Comparison of ENCODE assay signal across 8 mouse cellular contexts in genomic region chr10:81502658-81503057, GRCm38 (mm10). TPM values are rescaled to one million over a fixed set of nuclear protein-coding genes. Genes with fewer than 3 reads are reported as not detected.
A peak's percentile ranks its signal among the peaks of the same experiment; 100 is the strongest.
DNase-seq lines count a peak whose midpoint lies in the region; ATAC-seq lines count a peak whose summit lies in the region.

No protein-coding gene starts in this region.

- WGBS in hindbrain, embryonic 13.5 days = 10% methylated on average over 36 of the region's 36 CpGs

- H3K4me3 ChIP-seq in hindbrain, embryonic 13.5 days = peak overlapping the region; percentile 41

- H3K4me1 ChIP-seq in hindbrain, embryonic 13.5 days (replicated peaks) = peaks cover 6% of the 10 kb centered on the region

- H3K36me3 ChIP-seq in hindbrain, embryonic 13.5 days = no peaks in the 10 kb centered on the region

- no peak overlapping the region for H3K27ac ChIP-seq in hindbrain, embryonic 13.5 days

- H3K9ac ChIP-seq in hindbrain, embryonic 13.5 days = peak overlapping the region; percentile 67

- ATAC-seq in hindbrain, embryonic 13.5 days (ENCODE audit: low FRiP score) = peak; percentile 18

- peak overlapping the region; percentile 64 for H3K4me2 ChIP-seq in hindbrain, embryonic 13.5 days

- peak; percentile 84 for DNase-seq in NIH3T3 (ENCODE audit: low read depth)
- DNase-seq in cerebellum, postnatal 10 days = peak; percentile 95 to 98
- DNase-seq in frontal cortex, postnatal 25 days (ENCODE audit: low spot score in 2 of 2) = peak; percentile 91 to 94
- DNase-seq in layer of hippocampus, postnatal 36 days = peak; percentile 88 to 89
- DNase-seq in lung, postnatal 36 days = peak; percentile 92
- peak; percentile 77 for DNase-seq in retina, postnatal 7 days (ENCODE audit: low read depth, low spot score)
- DNase-seq in urinary bladder, adult 18-20 months (ENCODE audit: low spot score in 2 of 2) = peak; percentile 71 to 95

- H3K27me3 ChIP-seq in hindbrain, embryonic 13.5 days = peaks cover 14% of the 10 kb centered on the region

- H3K9me3 ChIP-seq in hindbrain, embryonic 13.5 days = no peaks in the 10 kb centered on the region

RNA-seq across cellular contexts. Expression of gene S1pr4, which starts 2.7 kb away (rescaled TPM):
- 0.93 and 0.95 TPM in 2 replicates for polyA plus RNA-seq in hindbrain, embryonic 13.5 days (2015; fragmentation: Nextera tagmentation; extraction: Ambion mirVana)
- under 1 TPM; 0.40 to 0.65 TPM for total RNA-seq in layer of hippocampus, postnatal 36 days (2021)

RNA-seq across cellular contexts. Expression of gene Ncln, which starts 6.5 kb away (rescaled TPM):
- 56.0 and 62.1 TPM in 2 replicates for polyA plus RNA-seq in hindbrain, embryonic 13.5 days (2015; fragmentation: Nextera tagmentation; extraction: Ambion mirVana)
- 10 to 100 TPM; 77.1 to 90.0 TPM for total RNA-seq in layer of hippocampus, postnatal 36 days (2021)

RNA-seq across cellular contexts. Expression of gene Celf5, which starts 20.1 kb away (rescaled TPM):
- polyA plus RNA-seq in hindbrain, embryonic 13.5 days (2015; fragmentation: Nextera tagmentation; extraction: Ambion mirVana) = 61.3 and 69.0 TPM in 2 replicates
- total RNA-seq in layer of hippocampus, postnatal 36 days (2021) = 100 to 1,000 TPM; 273 to 281 TPM

RNA-seq across cellular contexts. Expression of gene Gna15, which starts 21.4 kb away (rescaled TPM):
- 1.2 and 1.7 TPM in 2 replicates for polyA plus RNA-seq in hindbrain, embryonic 13.5 days (2015; fragmentation: Nextera tagmentation; extraction: Ambion mirVana)
- total RNA-seq in layer of hippocampus, postnatal 36 days (2021) = 1 to 10 TPM; 3.0 to 3.4 TPM

RNA-seq across cellular contexts. Expression of gene Gna11, which starts 42.3 kb away (rescaled TPM):
- polyA plus RNA-seq in hindbrain, embryonic 13.5 days (2015; fragmentation: Nextera tagmentation; extraction: Ambion mirVana) = 79.8 and 82.4 TPM in 2 replicates
- 100 to 1,000 TPM; 113 to 117 TPM for total RNA-seq in layer of hippocampus, postnatal 36 days (2021)
